ENCODE assay signal across 10 mouse cellular contexts in genomic region chr13:110139339-110139738, GRCm38 (mm10).
DNase-seq lines count a peak whose midpoint lies in the region; ATAC-seq lines count a peak whose summit lies in the region.
"Had no signal": no experiment of that assay in that cellular context is flagged by ENCODE, and none has a peak within 500 bp of the region (broad histone marks: within the 10 kb centered on the region; RNA-seq: fewer than 3 reads in every experiment).

No protein-coding gene starts in this region.

- H3K4me2 ChIP-seq in midbrain, embryonic 15.5 days = no peak overlapping the region
- H3K4me2 ChIP-seq in midbrain, embryonic 14.5 days (ENCODE audit: low read length) = no peak overlapping the region
- H3K4me2 ChIP-seq: heart, embryonic 15.5 days; limb, embryonic 15.5 days had no signal

- H3K27ac ChIP-seq in midbrain, embryonic 15.5 days = peak overlapping the region; percentile 50
- H3K27ac ChIP-seq in midbrain, embryonic 14.5 days (replicated peaks; ENCODE audit: low read depth, low read length) = no peak overlapping the region
- H3K27ac ChIP-seq: heart, embryonic 15.5 days; limb, embryonic 15.5 days had no signal

- no peak overlapping the region for H3K9ac ChIP-seq in midbrain, embryonic 15.5 days
- H3K9ac ChIP-seq in midbrain, embryonic 14.5 days (replicated peaks; ENCODE audit: low read length) = no peak overlapping the region
- H3K9ac ChIP-seq: heart, embryonic 15.5 days; limb, embryonic 15.5 days had no signal

- no peaks in the 10 kb centered on the region for H3K9me3 ChIP-seq in midbrain, embryonic 15.5 days
- no peaks in the 10 kb centered on the region for H3K9me3 ChIP-seq in midbrain, embryonic 14.5 days (ENCODE audit: control insufficient read depth, low read length)
- H3K9me3 ChIP-seq: heart, embryonic 15.5 days; limb, embryonic 15.5 days had no signal

- ATAC-seq in midbrain, embryonic 15.5 days (replicated peaks) = no peak
- no peak for ATAC-seq in midbrain, embryonic 14.5 days (ENCODE audit: low FRiP score, low TSS enrichment)

- H3K4me1 ChIP-seq in midbrain, embryonic 15.5 days = peaks cover 11% of the 10 kb centered on the region
- H3K4me1 ChIP-seq in midbrain, embryonic 14.5 days (ENCODE audit: control insufficient read depth, insufficient read depth, low read length) = peaks cover 3% of the 10 kb centered on the region; the same call in 1 of the 2 replicates
- H3K4me1 ChIP-seq: limb, embryonic 15.5 days had no signal

- H3K4me3 ChIP-seq in midbrain, embryonic 15.5 days = no peak overlapping the region
- no peak overlapping the region for H3K4me3 ChIP-seq in midbrain, embryonic 14.5 days (replicated peaks; ENCODE audit: low read depth, low read length)
- H3K4me3 ChIP-seq: heart, embryonic 15.5 days; limb, embryonic 15.5 days had no signal

- no peaks in the 10 kb centered on the region for H3K36me3 ChIP-seq in midbrain, embryonic 15.5 days (replicated peaks)
- H3K36me3 ChIP-seq in midbrain, embryonic 14.5 days (ENCODE audit: control insufficient read depth, insufficient read depth, low read length) = no peaks in the 10 kb centered on the region
- H3K36me3 ChIP-seq: heart, embryonic 15.5 days; limb, embryonic 15.5 days had no signal

- no peaks in the 10 kb centered on the region for H3K27me3 ChIP-seq in midbrain, embryonic 15.5 days (replicated peaks)
- no peaks in the 10 kb centered on the region for H3K27me3 ChIP-seq in midbrain, embryonic 14.5 days (ENCODE audit: control insufficient read depth, insufficient read depth, low read length)
- H3K27me3 ChIP-seq: heart, embryonic 15.5 days; limb, embryonic 15.5 days had no signal

- DNase-seq in adrenal gland, postnatal 25 days = peak; percentile 3
- DNase-seq in adrenal gland, adult 8-10 months = no peak
- DNase-seq in midbrain, embryonic 14.5 days = no peak
- peak; percentile 60 to 62 for DNase-seq in layer of hippocampus, adult 8-10 months (ENCODE audit: low spot score in 2 of 2)
- peak; percentile 39 to 56 for DNase-seq in right cerebral cortex, postnatal 36 days (ENCODE audit: low spot score in 2 of 2)
- no peak for DNase-seq in ovary, adult 18-20 months (ENCODE audit: low spot score)
- no peak for DNase-seq in kidney, postnatal 10 days

- WGBS in midbrain, embryonic 15.5 days = 66% methylated on average over 5 of the region's 5 CpGs
- 78% methylated on average over 5 of the region's 5 CpGs for WGBS in midbrain, embryonic 14.5 days

Comparison
In these comparisons a context has a peak if more than half of its experiments do, and no peak if none do; other contexts are left out.
1. DNase-seq: peak in adrenal gland, postnatal 25 days (single experiment), layer of hippocampus, adult 8-10 months (2 of 2) and right cerebral cortex, postnatal 36 days (2 of 2); none in adrenal gland, adult 8-10 months (single experiment), midbrain, embryonic 14.5 days (single experiment), ovary, adult 18-20 months (single experiment) and kidney, postnatal 10 days (single experiment).